Mouse (Mus musculus) kidney, postnatal 0 days (tissue): ENCODE data around the gene Cers1. TPM values are rescaled to one million over a fixed set of nuclear protein-coding genes. Genes with fewer than 3 reads are reported as not detected.

Experiments
- ATAC-seq: fragments of 200-750 bp; cut with Nextera tagmentation; replicated peaks from 2 replicates; pipeline ENCODE4 v1.8.0; 2017; ENCODE audit warnings: low read depth, moderate number of reproducible peaks, moderate TSS enrichment, moderate library complexity; ENCODE audit not compliant: low FRiP score
- DNase-seq: peaks from one replicate; pipeline ENCODE4 v3.0.0-alpha.2; 2016; ENCODE audit warnings: low spot score
- H3K27ac ChIP-seq: fragments of 300-500 bp; sonication (generic); 2 replicates; pipeline ENCODE4 v1.5.1; 2014; ENCODE audit warnings: mild to moderate bottlenecking
- H3K27me3 ChIP-seq: fragments of 300-500 bp; sonication (generic); 2 replicates; pipeline ENCODE4 v1.6.1; 2014; ENCODE audit warnings: low read length, mixed read lengths; ENCODE audit not compliant: insufficient read depth
- H3K36me3 ChIP-seq: fragments of 300-500 bp; sonication (generic); 2 replicates; pipeline ENCODE4 v1.6.1; 2014; ENCODE audit warnings: low read length, mixed read lengths; ENCODE audit not compliant: insufficient read depth
- H3K4me1 ChIP-seq: fragments of 300-500 bp; sonication (generic); replicated peaks from 2 replicates; pipeline ENCODE4 v1.6.1; 2014; ENCODE audit warnings: antibody characterized with exemption, low read length, mixed read lengths; ENCODE audit not compliant: insufficient read depth
- H3K4me2 ChIP-seq: fragments of 300-500 bp; sonication (generic); 2 replicates; pipeline ENCODE4 v1.6.1; 2014; ENCODE audit warnings: mild to moderate bottlenecking, low read length, moderate library complexity, mixed read lengths
- H3K4me3 ChIP-seq: fragments of 300-500 bp; sonication (generic); replicated peaks from 2 replicates; pipeline ENCODE4 v1.5.1; 2014; ENCODE audit warnings: low read depth, low read length
- H3K9ac ChIP-seq: fragments of 300-500 bp; sonication (generic); 2 replicates; pipeline ENCODE4 v1.6.1; 2014; ENCODE audit warnings: low read depth, low read length
- H3K9me3 ChIP-seq: fragments of 300-500 bp; sonication (generic); replicated peaks from 2 replicates; pipeline ENCODE4 v1.6.1; 2016; ENCODE audit warnings: low read length, inconsistent platforms, mixed read lengths
- CTCF ChIP-seq: IDR thresholded peaks from 2 replicates; pipeline ENCODE4 v1.5.1; 2016; ENCODE audit warnings: antibody characterized with exemption, low read depth, mild to moderate bottlenecking, moderate library complexity
- WGBS: fragments of 180-500 bp; shearing (Covaris S2); extraction: QIAGEN DNeasy Blood & Tissue Kit; methylation state at CpG from one replicate; pipeline ENCODE4 v1.1.7; 2014; 5-methylcytosine and 5-hydroxymethylcytosine counted together
- polyA plus RNA-seq: library from polyadenylated mRNA; unstranded; fragments of >200 nt; fragmentation: Nextera tagmentation; extraction: Ambion mirVana; gene quantifications from 2 replicates; pipeline ENCODE4 v1.2.1, GENCODE M21; 2015

The Cers1 gene
- polyA plus RNA-seq, 1 experiment from 2014 or later = 2.1 TPM

GRCm38 (mm10) chr8:70347443-70347842 lies 31.9 kb downstream of the Cers1 start:
- 76% methylated on average over 4 of the region's 4 CpGs for WGBS

DNA sequence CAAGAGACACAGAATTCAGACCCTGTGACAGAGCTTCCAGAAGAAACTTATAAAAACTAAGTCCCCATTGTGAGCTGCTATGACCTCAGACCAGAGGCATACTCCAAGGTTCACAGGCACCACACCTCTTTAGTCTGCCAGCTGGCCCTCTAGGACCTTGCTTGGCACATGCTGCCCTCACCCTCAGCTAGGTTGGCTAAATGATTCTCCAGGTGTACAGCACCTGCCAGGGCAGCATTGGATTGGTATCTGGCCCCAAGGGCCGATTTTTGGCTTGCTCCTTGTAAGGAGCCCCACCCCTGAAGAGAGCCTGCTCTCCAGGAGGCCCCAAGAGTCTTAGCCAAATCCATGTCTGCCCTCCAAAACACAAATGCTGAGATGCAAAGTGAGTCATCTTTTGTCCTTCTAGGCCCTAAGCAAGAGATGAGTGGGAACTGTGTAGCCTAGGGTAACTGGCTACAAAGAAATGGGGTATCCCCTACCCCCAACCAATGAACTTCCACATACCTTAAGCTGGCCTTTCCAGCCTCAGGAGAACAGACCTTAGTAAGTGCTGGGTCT lies 32.4 kb downstream of the Cers1 start:
- no peak overlapping the region for H3K4me2 ChIP-seq
- H3K36me3 ChIP-seq = peaks cover 16% of the 10 kb centered on the region
- no peaks in the 10 kb centered on the region for H3K9me3 ChIP-seq
- DNase-seq (no peak), ATAC-seq (no peak)
- no peak overlapping the region for H3K9ac ChIP-seq
- TF ChIP-seq CTCF = no peak
- H3K4me3 ChIP-seq = no peak overlapping the region
- 54% methylated on average over 1 of the region's 1 CpGs for WGBS
- peaks cover 21% of the 10 kb centered on the region for H3K4me1 ChIP-seq
- no peaks in the 10 kb centered on the region for H3K27me3 ChIP-seq
- H3K27ac ChIP-seq = no peak overlapping the region

More at GRCm38 (mm10) chr8:70347443-70347842, 31.9 kb downstream of the Cers1 start:
- H3K27ac ChIP-seq = no peak overlapping the region
- no peak for ATAC-seq
- H3K4me3 ChIP-seq = no peak overlapping the region
- no peak for TF ChIP-seq CTCF
- H3K4me1 ChIP-seq = peaks cover 21% of the 10 kb centered on the region
- no peak overlapping the region for H3K9ac ChIP-seq
- no peaks in the 10 kb centered on the region for H3K9me3 ChIP-seq
- H3K4me2 ChIP-seq = no peak overlapping the region
- peaks cover 19% of the 10 kb centered on the region for H3K36me3 ChIP-seq
- H3K27me3 ChIP-seq = no peaks in the 10 kb centered on the region
- DNase-seq = no peak

- H3K27ac ChIP-seq = no peak overlapping the region
- H3K27me3 ChIP-seq = no peaks in the 10 kb centered on the region
- H3K36me3 ChIP-seq = peaks cover 6% of the 10 kb centered on the region; the same call in 1 of the 2 replicates
- TF ChIP-seq CTCF = no peak
- peak overlapping the region; percentile 80 for H3K4me2 ChIP-seq
- DNase-seq (no peak), ATAC-seq (no peak)
- H3K9me3 ChIP-seq = no peaks in the 10 kb centered on the region
- peaks cover 21% of the 10 kb centered on the region for H3K4me1 ChIP-seq
- H3K4me3 ChIP-seq = peak overlapping the region; percentile 92
- H3K9ac ChIP-seq = peak overlapping the region; percentile 97
- 44% methylated on average over 15 of the region's 15 CpGs for whole genome bisulfite sequencing
These were observed 35.7 kb downstream of the Cers1 start for GRCm38 (mm10) chr8:70351035-70351999.

- Histone ChIP-seq H3K9me3 (no peaks in the 10 kb centered on the region), H3K27ac (no peak overlapping the region), H3K4me2 (peak overlapping the region; percentile 80), H3K9ac (peak overlapping the region; percentile 97), H3K4me3 (peak overlapping the region; percentile 92), H3K36me3 (peaks cover 6% of the 10 kb centered on the region; the same call in 1 of the 2 replicates), H3K4me1 (peaks cover 21% of the 10 kb centered on the region), H3K27me3 (no peaks in the 10 kb centered on the region)
- WGBS = 11% methylated on average over 3 of the region's 3 CpGs
- no peak for DNase-seq
- ATAC-seq = no peak
- TF ChIP-seq CTCF = no peak
These were observed 36.4 kb downstream of the Cers1 start for GRCm38 (mm10) chr8:70352000-70352384.

- peak overlapping the region; percentile 92 for H3K4me3 ChIP-seq
- under 1% methylated on average over 64 of the region's 64 CpGs for WGBS
- H3K36me3 ChIP-seq = peaks cover 6% of the 10 kb centered on the region; the same call in 1 of the 2 replicates
- TF ChIP-seq CTCF = no peak
- H3K4me1 ChIP-seq = peaks cover 21% of the 10 kb centered on the region
- H3K4me2 ChIP-seq = peak overlapping the region; percentile 80
- H3K27me3 ChIP-seq = no peaks in the 10 kb centered on the region
- H3K27ac ChIP-seq = peak overlapping the region; percentile 90
- peak overlapping the region; percentile 97 for H3K9ac ChIP-seq
- peak; percentile 48 for ATAC-seq
- peak; percentile 29 for DNase-seq
- no peaks in the 10 kb centered on the region for H3K9me3 ChIP-seq
These were observed 37.1 kb downstream of the Cers1 start for GRCm38 (mm10) chr8:70352657-70353151.

- peak; percentile 90 for ATAC-seq
- Histone ChIP-seq H3K4me1 (peaks cover 18% of the 10 kb centered on the region), H3K9me3 (no peaks in the 10 kb centered on the region), H3K36me3 (peaks cover 6% of the 10 kb centered on the region; the same call in 1 of the 2 replicates), H3K27ac (peak within 1 kb of the TSS; percentile 90), H3K27me3 (no peaks in the 10 kb centered on the region), H3K4me3 (peak within 1 kb of the TSS; percentile 92), H3K9ac (peak within 1 kb of the TSS; percentile 97), H3K4me2 (peak within 1 kb of the TSS; percentile 80)
- DNase-seq = peak; percentile 98
- under 1% methylated on average over 69 of the region's 69 CpGs for WGBS
- no peak for TF ChIP-seq CTCF
These were observed 37.7 kb downstream of the Cers1 start, which contains the start of gene Upf1 for GRCm38 (mm10) chr8:70353194-70353817. TSS of gene Upf1 (minus strand) at chr8:70353278.
